Mouse (Mus musculus) lung, postnatal 14 days (tissue): ENCODE data around the gene Eif3c.

Experiments
- DNase-seq: peaks from one replicate; pipeline ENCODE4 v3.0.0; 2021

The Eif3c gene

DNA sequence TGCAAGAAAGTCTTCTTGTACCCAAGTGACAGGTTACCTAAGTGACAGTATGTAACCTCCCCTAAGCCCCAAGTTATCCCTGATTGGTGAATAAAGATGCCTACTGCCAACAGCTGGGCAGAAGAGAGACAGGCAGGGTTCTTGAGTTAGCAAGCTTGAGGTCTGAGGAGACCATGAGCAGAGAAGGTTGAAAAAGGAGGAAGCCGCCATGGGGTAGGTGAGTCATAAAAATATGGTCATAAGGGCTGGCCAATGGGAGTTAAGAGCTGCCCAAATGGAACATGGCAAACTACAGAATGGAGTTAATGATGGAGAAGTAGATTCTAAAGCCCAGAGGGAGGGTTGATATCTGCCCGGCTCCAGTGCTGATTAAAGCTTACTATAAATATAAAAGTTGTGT lies 20.6 kb downstream of the Eif3c start:
- no peak for DNase-seq

- no peak for DNase-seq
These were observed 24.6 kb downstream of the Eif3c start for GRCm38 (mm10) chr7:126541661-126542060.

DNA sequence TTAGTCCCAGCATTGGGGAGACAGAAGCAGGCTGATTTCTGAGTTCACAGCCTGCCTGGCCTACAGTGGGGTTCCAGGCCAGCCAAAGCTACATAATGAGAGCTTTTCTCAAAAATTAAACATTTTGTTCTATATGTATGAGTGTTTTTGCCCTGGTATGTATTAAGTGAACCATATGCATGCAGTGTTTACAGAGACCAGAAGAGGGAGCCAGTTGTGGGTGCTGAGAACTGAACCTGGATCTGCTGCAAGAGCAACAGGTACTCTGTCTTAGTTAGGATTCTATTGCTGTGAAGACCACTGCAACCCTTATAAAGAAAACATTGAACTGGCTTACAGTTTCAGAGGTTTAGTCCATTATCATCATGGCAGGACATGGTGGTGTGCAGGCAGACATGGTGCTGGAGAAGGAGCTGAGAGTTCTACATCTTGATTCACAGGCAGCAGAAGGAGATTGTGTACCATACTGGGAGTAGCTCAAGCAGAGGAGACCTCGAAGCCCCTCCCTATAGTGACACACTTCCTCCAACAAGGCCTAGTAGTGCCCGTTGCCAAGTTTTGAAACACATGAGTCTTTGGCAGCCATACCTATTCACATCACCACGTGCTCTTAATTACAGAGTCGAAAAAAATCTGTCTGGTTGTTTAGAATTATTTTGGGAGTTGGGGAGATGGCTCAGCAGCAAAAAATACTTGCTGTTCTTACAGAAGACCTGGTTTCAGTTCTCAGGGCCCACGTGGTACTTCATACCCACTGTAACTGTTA lies 28.2 kb downstream of the Eif3c start:
- no peak for DNase-seq

GRCm38 (mm10) chr7:126536466-126536865 lies 29.7 kb downstream of the Eif3c start:
- DNase-seq = no peak

GRCm38 (mm10) chr7:126535766-126536165 lies 30.4 kb downstream of the Eif3c start:
- no peak for DNase-seq

DNA sequence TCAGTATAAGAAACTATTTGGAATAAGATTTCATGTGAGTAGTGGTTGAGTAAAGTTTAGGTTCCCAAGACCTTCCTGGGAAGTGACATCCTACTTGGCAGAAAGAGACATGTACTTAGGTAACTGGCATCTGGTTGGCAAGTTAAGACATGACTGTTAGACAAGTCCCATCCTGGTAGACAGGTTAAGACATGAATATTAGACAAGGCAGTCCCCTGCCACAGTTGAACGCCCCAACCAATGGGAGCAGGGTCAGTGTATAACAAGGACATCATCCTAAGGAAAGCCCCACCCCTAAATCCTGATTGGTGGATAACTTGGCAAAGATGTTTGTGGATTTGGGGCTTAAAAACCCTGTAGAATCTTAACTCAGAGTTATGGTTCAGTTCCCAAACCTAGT lies 32.8 kb downstream of the Eif3c start:
- no peak for DNase-seq

DNA sequence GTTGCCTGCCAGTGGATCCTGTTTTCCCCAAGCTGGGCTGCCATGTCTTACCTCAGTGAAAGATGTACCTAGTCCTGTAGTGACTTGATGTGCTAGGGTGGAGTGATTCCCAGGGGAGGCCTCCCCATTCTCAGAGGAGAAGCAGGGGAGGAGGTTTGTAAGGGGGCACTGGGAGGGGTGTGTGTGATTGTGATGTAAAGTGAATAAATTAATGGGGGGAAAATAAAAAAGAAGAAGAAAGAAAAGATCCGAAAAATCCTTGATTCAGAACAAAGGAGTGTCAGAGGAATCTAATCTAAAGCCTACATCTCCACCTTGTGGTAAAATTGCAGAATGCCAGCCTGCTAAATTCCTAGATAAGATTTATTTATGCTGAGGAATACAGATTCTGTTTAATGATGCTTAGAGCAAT lies 38.0 kb downstream of the Eif3c start:
- DNase-seq = peak; percentile 23

- no peak for DNase-seq
These were observed 42.9 kb downstream of the Eif3c start for GRCm38 (mm10) chr7:126523316-126523715.

- peak; percentile 46 for DNase-seq
These were observed 46.7 kb downstream of the Eif3c start for GRCm38 (mm10) chr7:126519513-126519912.

DNA sequence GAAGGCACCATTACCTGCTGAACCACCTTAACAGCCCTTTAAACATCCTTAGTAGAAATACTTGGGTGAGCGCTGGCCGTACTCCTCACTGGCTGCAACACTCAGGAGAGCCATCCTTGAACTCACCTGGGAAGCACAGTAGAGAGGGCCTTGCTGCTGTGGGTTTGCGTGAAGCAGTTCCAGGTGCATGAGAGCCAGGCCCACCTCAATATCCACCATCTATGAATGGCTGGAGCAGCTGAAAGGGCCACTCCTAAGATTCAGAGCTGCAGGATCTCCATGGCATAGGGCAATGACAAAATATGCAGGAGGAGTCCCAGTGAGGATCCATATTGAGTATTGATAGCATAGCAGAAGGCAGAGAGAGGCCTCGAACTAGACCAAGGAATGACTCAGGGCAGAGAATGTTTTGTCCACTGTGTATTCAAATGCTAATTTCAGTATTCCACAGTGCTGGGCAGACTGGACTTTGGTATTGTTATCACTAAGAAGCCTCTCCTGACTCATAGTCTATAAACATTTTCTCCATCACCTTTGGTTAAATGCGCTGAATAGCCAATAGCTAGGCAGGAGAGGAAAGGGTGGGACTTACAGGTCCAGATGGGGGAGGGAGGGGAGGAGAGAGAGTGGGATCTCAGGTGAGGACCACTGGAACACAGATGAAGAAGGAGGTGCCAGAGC lies 47.8 kb downstream of the Eif3c start:
- DNase-seq = no peak

DNA sequence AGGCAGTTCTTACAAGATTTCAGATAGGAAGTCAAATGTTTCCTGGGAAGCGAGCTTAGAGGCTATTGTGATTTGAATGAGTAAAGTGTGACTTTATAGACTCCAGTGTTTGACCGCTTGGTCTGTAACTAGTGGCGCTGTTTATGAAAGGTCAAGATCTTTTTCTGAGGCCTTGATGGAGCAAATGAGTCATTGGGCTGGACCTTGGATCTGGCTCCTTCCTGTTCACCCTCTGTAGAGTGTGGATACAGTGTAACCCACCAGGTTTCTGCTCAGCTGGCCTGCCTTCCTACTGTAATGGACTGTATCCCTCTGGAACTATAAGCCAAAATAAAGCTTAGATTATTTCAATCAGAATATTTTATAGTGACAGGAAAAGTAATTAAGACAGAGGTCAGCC lies 54.9 kb downstream of the Eif3c start:
- DNase-seq = no peak

DNA sequence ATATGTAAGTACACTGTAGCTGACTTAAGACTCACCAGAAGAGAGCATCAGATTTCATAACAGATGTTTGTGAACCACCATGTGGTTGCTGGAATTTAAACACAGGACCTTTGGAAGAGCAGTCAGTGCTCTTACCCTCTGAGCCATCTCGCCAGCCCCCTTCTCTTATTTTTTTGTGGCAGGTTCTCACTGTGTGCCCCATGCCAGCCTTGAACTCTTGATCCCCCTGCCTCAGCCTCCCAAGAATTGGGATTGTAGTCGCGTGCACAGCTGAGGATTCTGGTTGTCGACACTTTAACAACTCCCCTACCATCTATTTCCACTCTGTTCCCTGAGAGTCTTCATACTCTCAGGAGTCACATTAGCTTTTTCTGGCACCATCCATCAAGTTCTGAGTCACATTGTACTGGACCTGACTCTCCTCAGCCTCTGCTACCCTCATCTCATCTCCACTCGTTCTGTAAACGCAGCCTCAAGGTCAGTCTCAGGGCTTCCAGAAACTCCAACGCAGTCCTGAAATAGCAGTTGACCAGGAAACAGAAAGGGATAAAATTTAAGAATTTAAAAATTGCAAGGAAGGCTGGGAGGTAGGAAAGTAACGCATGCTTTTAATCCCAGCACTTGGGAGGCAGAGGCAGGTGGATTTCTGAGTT lies 59.0 kb downstream of the Eif3c start:
- DNase-seq = no peak

DNA sequence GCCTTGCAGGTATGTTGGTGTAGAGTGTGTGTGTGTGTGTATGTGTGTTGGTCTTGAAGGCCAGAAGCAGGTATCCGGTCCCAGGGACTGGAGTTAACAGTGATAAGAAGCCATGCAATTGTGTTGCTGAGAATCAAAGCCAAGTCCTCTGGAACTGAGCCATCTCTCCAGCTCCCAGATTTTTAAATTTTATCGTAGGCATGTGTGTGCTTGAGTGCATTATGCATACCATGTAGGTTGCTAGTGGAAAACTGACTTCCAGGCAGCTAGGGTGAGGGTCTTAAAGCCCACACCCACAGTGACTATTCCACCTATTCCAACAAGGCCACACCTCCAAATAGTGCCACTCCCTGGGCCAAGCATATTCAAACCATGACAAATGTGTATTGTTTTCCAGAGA lies 61.3 kb downstream of the Eif3c start:
- DNase-seq = no peak

DNA sequence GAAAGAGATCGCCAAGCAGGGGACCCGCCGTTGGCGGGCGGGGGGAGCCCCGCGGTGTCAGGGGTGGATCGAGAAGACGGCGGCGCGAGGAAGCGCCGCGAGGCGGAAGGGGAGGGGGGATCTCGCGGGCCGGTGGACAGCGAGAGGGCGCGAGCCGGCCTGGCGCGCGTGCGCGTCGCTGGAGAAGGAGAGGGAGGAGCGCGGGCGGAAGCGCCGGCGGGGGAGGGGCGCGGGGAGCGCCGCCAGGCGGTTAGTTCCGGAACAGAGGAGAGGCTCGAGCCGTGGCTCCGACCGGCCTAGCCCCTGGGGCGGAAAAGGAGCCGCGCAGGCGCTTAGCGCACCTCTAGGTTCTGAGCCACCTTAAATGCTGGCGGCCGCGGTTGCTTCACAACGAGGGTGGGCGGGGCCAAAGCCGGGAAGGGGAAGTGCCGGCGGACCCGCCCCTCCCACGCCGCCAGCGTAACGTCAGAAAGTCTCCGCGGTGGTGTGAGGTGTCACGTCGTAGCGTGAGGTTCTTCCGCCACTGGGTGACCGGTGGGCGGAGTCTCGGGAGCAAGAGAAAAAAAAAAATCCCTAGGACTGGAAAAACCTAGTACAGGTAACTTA lies 62.8 kb downstream of the Eif3c start, which contains the start of gene Atxn2l:
Gene Atxn2l (minus strand): TSS at position 165 of the 606 bp plus-strand sequence.
- peak; percentile 99 for DNase-seq

DNA sequence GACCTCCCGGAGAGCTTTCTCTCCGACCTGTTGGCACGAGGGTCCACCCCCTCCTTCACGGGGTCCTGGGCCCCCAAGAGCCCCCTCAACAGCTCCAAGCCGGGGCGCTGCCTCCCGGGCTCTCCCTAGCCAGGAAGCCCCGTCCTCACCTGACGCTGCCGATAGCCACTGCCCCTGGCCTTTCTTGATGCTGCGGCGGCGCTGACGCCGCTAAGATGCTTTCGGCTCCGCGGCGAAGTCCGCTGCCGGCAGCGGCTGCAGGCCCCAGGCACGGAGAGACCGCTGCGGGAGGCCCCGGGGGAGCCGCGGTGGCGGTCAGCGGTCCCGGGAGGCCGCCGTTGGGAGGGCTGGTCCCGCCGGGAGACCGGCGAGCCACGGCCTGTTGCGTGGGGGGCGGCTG lies 63.5 kb downstream of the Eif3c start:
- DNase-seq = no peak

DNA sequence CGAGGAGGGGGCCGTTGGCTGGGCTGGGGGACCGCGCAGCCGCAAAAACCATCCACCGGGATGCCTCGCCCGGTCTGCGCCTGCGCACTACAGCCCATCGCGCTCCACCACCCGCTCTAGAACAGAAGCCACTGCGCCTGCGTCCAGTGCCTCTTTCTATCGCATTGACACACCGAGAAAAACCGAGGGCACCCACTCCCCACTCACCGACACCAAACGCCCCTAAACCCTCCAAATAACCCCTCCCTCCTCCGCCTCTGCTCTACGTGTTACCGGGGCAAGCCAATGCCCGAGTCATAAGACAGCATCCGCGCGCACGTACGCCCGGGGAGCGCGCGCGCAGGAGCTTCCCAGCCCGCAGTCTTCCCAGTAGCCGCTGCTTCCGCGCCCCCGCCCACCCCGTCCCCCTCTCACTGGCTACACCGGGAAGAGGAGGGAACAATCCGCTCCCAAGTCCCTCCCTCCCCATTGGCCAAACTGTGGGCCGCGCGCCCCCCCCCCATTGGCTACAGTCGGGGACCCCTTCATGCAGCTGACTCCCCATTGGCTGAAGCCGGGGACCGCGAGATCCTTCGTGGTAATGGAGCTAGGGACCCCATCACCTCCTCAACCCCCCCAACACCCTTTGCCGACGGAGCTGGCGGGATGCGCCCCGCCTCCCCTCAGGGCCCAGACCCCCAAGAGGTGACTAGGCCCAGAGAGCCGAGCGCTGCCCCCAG lies 64.0 kb downstream of the Eif3c start:
- DNase-seq = peak; percentile 94

- no peak for DNase-seq
These were observed 64.6 kb downstream of the Eif3c start for GRCm38 (mm10) chr7:126501684-126502022.

DNA sequence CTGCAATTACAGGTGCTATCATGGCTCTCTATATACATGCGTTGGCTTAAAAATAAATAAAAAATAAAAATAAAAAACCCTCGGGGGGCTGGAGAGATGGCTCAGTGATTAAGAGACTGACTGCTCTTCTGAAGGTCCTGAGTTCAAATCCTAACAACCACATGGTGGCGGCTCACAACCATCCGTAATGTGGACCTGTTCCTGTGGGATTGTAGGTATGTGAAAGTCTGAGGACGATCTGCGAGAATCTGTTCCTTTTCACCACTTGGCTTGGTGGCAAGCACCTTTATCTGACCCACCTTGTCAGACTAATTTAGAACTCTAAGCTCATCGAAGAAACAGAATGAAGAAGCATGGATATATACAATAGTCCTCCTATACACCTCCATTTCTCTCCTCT lies 66.8 kb downstream of the Eif3c start:
- no peak for DNase-seq

DNA sequence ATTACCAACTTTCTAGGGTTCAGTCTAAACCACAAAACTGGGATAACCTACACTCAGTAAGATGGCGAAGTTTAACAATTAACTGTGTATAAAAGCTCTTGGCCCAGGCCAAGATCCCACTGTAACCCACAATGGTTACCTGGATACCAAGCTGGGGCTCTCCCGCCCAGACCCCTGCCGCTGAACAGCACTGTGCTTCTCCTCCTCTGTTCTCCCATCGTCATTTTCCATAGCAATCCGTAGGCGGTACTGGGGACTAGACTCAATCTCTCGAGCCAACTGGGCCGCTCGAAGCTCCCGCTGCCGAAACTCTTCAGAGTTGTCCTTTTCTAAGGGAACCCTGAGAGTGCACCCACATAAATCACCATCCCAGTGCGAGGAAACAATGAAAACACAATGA lies 68.2 kb downstream of the Eif3c start:
- DNase-seq = no peak

DNA sequence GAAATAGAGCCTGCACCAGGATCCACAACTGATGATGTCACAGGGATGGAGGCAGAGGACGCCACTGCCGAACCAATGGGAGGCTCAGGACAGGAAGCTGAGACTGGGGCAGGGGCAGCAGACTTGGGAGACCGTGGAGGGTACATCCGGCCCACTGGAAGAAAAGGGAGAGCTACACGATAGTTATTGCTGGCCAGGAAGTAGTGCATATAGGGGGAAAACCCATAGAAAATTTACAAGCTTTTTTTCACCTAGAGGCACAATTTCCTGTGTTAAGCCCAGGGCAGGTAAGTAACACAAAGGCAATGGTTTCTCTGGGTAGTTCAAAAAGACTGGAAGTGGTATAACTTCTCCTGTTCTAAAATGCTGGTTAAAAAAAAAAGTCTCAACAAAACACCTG lies 69.7 kb downstream of the Eif3c start:
- no peak for DNase-seq
